Mouse (Mus musculus) spleen, postnatal 10 days (tissue): Measurements from ENCODE around the gene Fbxl2.

Experiments
- DNase-seq, 2 experiments: peaks; one replicate each; pipeline ENCODE4 v3.0.0; 2021 to 2022; ENCODE audit warnings: low spot score in 2 of 2

The Fbxl2 gene

GRCm38 (mm10) chr9:114019012-114019762 lies 26.8 kb downstream of the Fbxl2 start:
- no peak for DNase-seq

GRCm38 (mm10) chr9:114016402-114016801 lies 29.6 kb downstream of the Fbxl2 start:
- DNase-seq, result no peak

- peak; percentile 35 to 64 for DNase-seq
Measured at GRCm38 (mm10) chr9:114015724-114016123, 30.3 kb downstream of the Fbxl2 start.

GRCm38 (mm10) chr9:114014034-114014433 lies 32.0 kb downstream of the Fbxl2 start:
- DNase-seq, result no peak

- no peak for DNase-seq
Measured at GRCm38 (mm10) chr9:114011203-114011602, 34.8 kb downstream of the Fbxl2 start.

- peak in 1 of 2 experiments; percentile 27 for DNase-seq
Measured at GRCm38 (mm10) chr9:114009526-114009925, 36.5 kb downstream of the Fbxl2 start.

- DNase-seq, result no peak
Measured at GRCm38 (mm10) chr9:114007850-114008350, 38.1 kb downstream of the Fbxl2 start.

- no peak for DNase-seq
Measured at GRCm38 (mm10) chr9:114006801-114007200, 39.2 kb downstream of the Fbxl2 start.

GRCm38 (mm10) chr9:113998311-113998710 lies 47.7 kb downstream of the Fbxl2 start:
- DNase-seq, result no peak

GRCm38 (mm10) chr9:113992810-113993209 lies 53.2 kb downstream of the Fbxl2 start:
- DNase-seq, result no peak

- DNase-seq, result peak; percentile 76 to 90
Measured at GRCm38 (mm10) chr9:113990547-113991248, 55.3 kb downstream of the Fbxl2 start.

- no peak for DNase-seq
Measured at GRCm38 (mm10) chr9:113984946-113985620, 60.9 kb downstream of the Fbxl2 start.

GRCm38 (mm10) chr9:113982883-113983670 lies 62.9 kb downstream of the Fbxl2 start:
- DNase-seq, result no peak

- DNase-seq, result no peak
Measured at GRCm38 (mm10) chr9:113982451-113982850, 63.5 kb downstream of the Fbxl2 start.

GRCm38 (mm10) chr9:113981099-113981880 lies 64.7 kb downstream of the Fbxl2 start:
- peak in 1 of 2 experiments; percentile 20 for DNase-seq

- DNase-seq, result no peak
Measured at GRCm38 (mm10) chr9:113979356-113979755, 66.6 kb downstream of the Fbxl2 start.

GRCm38 (mm10) chr9:113978656-113979055 lies 67.3 kb downstream of the Fbxl2 start:
- no peak for DNase-seq

GRCm38 (mm10) chr9:113977225-113977840 lies 68.7 kb downstream of the Fbxl2 start:
- DNase-seq, result no peak

GRCm38 (mm10) chr9:113976264-113976663 lies 69.7 kb downstream of the Fbxl2 start:
- DNase-seq, result no peak

- DNase-seq, result no peak
Measured at GRCm38 (mm10) chr9:113975442-113975841, 70.5 kb downstream of the Fbxl2 start.
